Mouse (Mus musculus) forebrain, embryonic 16.5 days (tissue): ENCODE results near the gene Ppp1cc. TPM values are rescaled to one million over a fixed set of nuclear protein-coding genes. Genes with fewer than 3 reads are reported as not detected.
A peak's percentile ranks its signal among the peaks of the same experiment; 100 is the strongest.
"Not testable (repeated sequence)": the region's sequence is repeated elsewhere in the genome, so short reads cannot be mapped to it uniquely, and the experiment has no call there.

ENCODE experiments used
- ATAC-seq: fragments of 200-750 bp; cut with Nextera tagmentation; 2 replicates; pipeline ENCODE4 v1.8.0; 2017; ENCODE audit warnings: mild to moderate bottlenecking, moderate library complexity
- H3K27ac ChIP-seq: fragments of 300-500 bp; sonication (generic); 2 replicates; pipeline ENCODE4 v1.5.1; 2014; ENCODE audit warnings: low read length, control low read depth
- H3K27me3 ChIP-seq: fragments of 300-500 bp; sonication (generic); replicated peaks from 2 replicates; pipeline ENCODE4 v1.6.1; 2014; ENCODE audit warnings: low read length; ENCODE audit not compliant: control insufficient read depth, insufficient read depth
- H3K36me3 ChIP-seq: fragments of 300-500 bp; sonication (generic); 2 replicates; pipeline ENCODE4 v1.6.1; 2014; ENCODE audit not compliant: control insufficient read depth, insufficient read depth
- H3K4me1 ChIP-seq: fragments of 300-500 bp; sonication (generic); replicated peaks from 2 replicates; pipeline ENCODE4 v1.6.1; 2014; ENCODE audit warnings: low read length; ENCODE audit not compliant: control insufficient read depth, insufficient read depth
- H3K4me2 ChIP-seq: fragments of 300-500 bp; sonication (generic); 2 replicates; pipeline ENCODE4 v1.6.1; 2014; ENCODE audit warnings: mild to moderate bottlenecking, low read length, control low read depth
- H3K4me3 ChIP-seq: fragments of 300-500 bp; sonication (generic); replicated peaks from 2 replicates; pipeline ENCODE4 v1.5.1; 2014; ENCODE audit warnings: mild to moderate bottlenecking, low read length, control low read depth
- H3K9ac ChIP-seq: fragments of 300-500 bp; sonication (generic); replicated peaks from 2 replicates; pipeline ENCODE4 v1.6.1; 2014; ENCODE audit warnings: low read depth, low read length, control low read depth
- H3K9me3 ChIP-seq: fragments of 300-500 bp; sonication (generic); 2 replicates; pipeline ENCODE4 v1.6.1; 2016; ENCODE audit warnings: low read length; ENCODE audit not compliant: control insufficient read depth
- WGBS: fragments of 180-500 bp; shearing (Covaris S2); extraction: QIAGEN DNeasy Blood & Tissue Kit; methylation state at CpG from one replicate; pipeline ENCODE4 v1.1.7; 2014; 5-methylcytosine and 5-hydroxymethylcytosine counted together
- polyA plus RNA-seq: library from polyadenylated mRNA; unstranded; fragments of >200 nt; fragmentation: Nextera tagmentation; extraction: Ambion mirVana; gene quantifications from 2 replicates; pipeline ENCODE4 v1.2.1, GENCODE M21; 2015

Gene Ppp1cc
- polyA plus RNA-seq, 1 experiment from 2014 or later = 252 TPM

DNA sequence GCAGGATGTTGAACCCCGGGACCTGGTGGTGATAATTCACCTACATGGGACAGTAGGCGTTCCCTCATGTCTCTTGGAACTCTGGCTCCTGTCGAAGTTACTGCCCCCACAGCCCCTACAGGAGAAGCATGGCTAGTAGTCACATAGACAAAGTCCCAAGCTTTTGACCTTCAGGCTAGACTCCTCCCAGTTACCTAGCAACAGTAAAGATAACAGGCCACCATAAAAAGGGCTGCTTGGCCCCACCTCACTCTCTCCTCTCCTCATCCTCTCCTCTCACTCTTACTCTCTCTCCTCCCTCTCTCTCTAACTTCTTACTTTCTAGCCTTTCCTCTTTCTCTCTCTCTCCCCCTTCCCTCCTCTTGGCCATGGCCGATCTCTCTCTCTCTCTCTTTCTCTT is 42.8 kb downstream of the Ppp1cc start:
- no peak for ATAC-seq
- Histone ChIP-seq H3K4me2 (no peak overlapping the region), H3K9ac (no peak overlapping the region), H3K36me3 (no peaks in the 10 kb centered on the region), H3K27me3 (no peaks in the 10 kb centered on the region), H3K9me3 (no peaks in the 10 kb centered on the region), H3K4me1 (no peaks in the 10 kb centered on the region), H3K4me3 (no peak overlapping the region), H3K27ac (no peak overlapping the region)
- 96% methylated on average over 4 of the region's 4 CpGs for WGBS

DNA sequence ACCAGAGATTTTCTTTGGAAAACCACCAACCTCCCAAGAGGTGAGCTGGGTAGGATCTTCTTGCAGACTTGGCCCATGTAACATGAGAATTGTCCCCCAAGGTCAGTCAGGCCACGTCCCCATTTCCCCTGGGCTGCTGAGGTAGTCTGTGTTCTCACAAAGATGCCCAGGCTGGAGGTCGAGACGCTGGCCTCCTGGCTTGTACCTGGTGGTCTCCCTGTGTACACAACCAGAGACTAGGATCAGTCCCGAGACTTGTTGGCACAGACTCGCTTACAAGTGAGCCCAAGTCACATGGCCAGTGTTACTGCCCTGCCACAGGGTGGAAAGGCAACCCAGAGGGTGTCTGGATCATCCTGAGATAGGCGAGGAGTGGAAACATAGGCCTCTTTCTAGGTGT is 43.8 kb downstream of the Ppp1cc start:
- WGBS = 90% methylated on average over 6 of the region's 6 CpGs
- no peaks in the 10 kb centered on the region for H3K36me3 ChIP-seq
- no peak overlapping the region for H3K27ac ChIP-seq
- ATAC-seq = no peak
- H3K4me3 ChIP-seq = no peak overlapping the region
- no peaks in the 10 kb centered on the region for H3K27me3 ChIP-seq
- no peaks in the 10 kb centered on the region for H3K9me3 ChIP-seq
- no peak overlapping the region for H3K9ac ChIP-seq
- no peaks in the 10 kb centered on the region for H3K4me1 ChIP-seq
- no peak overlapping the region for H3K4me2 ChIP-seq

DNA sequence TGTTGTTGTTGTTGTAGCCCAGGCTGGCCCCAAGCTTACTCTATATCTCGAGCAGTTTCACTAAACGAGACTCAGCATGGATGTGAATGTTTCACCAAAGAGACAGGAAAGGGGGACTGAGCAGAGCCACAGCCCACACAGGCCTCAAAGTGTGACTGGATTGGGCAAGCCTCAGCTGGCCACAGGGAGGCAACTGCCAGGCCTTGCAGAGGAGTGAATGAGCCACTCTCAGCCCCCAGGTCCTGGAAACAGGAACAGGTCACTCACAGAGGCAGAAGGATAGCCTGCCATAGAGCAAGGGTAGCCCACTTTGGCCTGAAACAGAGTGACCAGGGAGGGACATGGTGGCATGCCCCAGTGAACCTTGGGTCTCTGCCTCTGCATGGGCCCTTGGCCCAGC is 46.1 kb downstream of the Ppp1cc start:
- H3K4me1 ChIP-seq = no peaks in the 10 kb centered on the region
- no peaks in the 10 kb centered on the region for H3K9me3 ChIP-seq
- no peak overlapping the region for H3K4me2 ChIP-seq
- no peak overlapping the region for H3K4me3 ChIP-seq
- H3K27ac ChIP-seq = no peak overlapping the region
- ATAC-seq = no peak
- WGBS = 81% methylated on average over 2 of the region's 2 CpGs
- H3K9ac ChIP-seq = no peak overlapping the region
- H3K27me3 ChIP-seq = no peaks in the 10 kb centered on the region
- H3K36me3 ChIP-seq = no peaks in the 10 kb centered on the region

DNA sequence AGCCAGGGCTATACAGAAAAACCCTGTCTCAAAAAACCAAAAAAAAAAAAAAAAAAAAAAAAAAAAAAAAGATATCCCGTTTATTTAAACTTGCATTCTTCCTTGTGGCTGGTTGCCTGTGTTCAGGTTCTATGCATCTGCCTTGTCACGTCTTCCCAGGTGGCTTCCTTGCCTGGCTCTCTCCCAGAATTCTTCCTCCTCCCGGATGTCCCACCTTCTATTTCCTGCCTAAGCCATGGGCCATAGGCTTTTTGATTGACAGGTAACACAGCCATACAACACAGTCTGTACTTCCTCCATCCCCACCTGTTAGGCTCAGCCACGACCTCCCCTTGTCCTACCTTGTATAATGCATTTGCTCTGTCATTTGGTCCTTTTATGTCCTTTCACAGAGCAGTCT is 48.4 kb downstream of the Ppp1cc start, which contains the start of gene Hvcn1:
Hvcn1 (plus strand) TSS at position 330 of the 400 bp plus-strand sequence.
- Histone ChIP-seq H3K36me3 (no peaks in the 10 kb centered on the region), H3K9ac (no peak within 1 kb of the TSS), H3K4me1 (0 out of 2 replicates have a peak, but pooled peaks cover 6% of the 10 kb centered on the region), H3K4me2 (no peak within 1 kb of the TSS), H3K9me3 (no peaks in the 10 kb centered on the region), H3K4me3 (no peak within 1 kb of the TSS), H3K27ac (no peak within 1 kb of the TSS), H3K27me3 (no peaks in the 10 kb centered on the region)
- ATAC-seq = no peak
- WGBS = 79% methylated on average over 4 of the region's 4 CpGs

DNA sequence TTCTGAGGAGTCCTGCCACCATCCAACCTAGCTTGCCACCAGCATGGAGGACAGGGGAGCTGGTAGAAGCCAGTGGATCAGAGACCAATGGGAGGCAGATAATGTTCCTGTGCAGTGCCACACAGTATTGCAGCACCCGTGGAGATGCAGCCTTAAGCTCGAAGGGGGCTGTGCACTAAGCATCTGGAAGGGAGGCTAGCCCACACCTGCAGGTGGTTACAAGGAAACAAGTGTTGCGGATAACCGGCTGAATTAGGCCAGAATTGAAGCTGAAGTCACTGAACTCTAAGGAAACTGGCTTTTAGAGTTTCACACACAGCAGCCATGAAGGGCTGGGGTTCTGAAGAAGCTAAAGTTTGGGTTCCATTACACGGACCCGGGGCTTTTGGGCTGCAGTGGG is 50.8 kb downstream of the Ppp1cc start:
- no peaks in the 10 kb centered on the region for H3K36me3 ChIP-seq
- no peak overlapping the region for H3K9ac ChIP-seq
- H3K27me3 ChIP-seq = no peaks in the 10 kb centered on the region
- WGBS = 45% methylated on average over 6 of the region's 6 CpGs
- no peak overlapping the region for H3K4me3 ChIP-seq
- no peak overlapping the region for H3K27ac ChIP-seq
- H3K9me3 ChIP-seq = no peaks in the 10 kb centered on the region
- no peak overlapping the region for H3K4me2 ChIP-seq
- ATAC-seq = no peak
- H3K4me1 ChIP-seq = 0 out of 2 replicates have a peak, but pooled peaks cover 6% of the 10 kb centered on the region

DNA sequence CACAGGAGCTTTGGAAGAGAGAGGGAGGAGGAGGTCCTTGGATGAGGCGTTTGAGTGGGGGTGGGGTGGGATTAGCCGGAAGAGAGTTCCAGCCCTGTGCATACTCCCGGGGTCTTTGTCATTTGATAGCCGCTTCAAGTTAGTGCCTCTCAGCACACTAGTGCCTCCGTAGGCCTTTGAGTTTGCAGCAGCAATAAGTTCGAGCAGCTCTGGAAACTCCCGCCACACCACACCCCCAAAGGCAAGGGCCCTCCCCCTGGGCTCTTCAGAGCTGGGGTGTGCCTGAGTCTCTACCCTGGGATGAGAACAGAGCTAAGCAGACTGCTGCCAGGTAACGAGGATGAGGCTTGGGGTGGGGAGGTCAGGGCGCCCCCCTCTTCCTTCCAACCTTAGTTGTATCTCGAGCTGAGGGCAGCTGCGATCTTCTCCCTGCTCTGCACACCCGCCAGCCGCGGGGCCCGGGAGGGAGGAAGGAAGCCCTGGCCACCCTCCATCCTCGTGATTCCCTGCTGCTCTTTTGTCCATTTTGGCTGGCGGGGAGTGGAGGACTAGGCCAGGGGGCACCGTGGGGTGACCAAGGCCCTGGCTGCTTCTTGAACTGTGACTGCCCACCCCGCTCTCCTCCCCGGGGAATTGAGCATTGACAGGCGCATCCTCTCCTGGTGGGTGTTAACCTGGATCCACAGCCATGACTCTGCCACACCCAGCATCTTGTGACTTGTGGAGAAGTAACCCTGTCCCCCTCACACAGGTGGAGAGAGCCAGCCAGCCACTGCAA is 51.7 kb downstream of the Ppp1cc start:
- no peaks in the 10 kb centered on the region for H3K36me3 ChIP-seq
- 0 out of 2 replicates have a peak, but pooled peaks cover 6% of the 10 kb centered on the region for H3K4me1 ChIP-seq
- no peak overlapping the region for H3K27ac ChIP-seq
- peak overlapping the region; percentile 45 for H3K4me2 ChIP-seq
- no peaks in the 10 kb centered on the region for H3K9me3 ChIP-seq
- no peaks in the 10 kb centered on the region for H3K27me3 ChIP-seq
- peak overlapping the region; percentile 8; the same call in 1 of the 2 replicates for H3K4me3 ChIP-seq
- 0 out of 2 replicates have a peak, but pooled peaks have one; percentile 26 for ATAC-seq
- peak overlapping the region; percentile 30; the same call in 1 of the 2 replicates for H3K9ac ChIP-seq
- 8% methylated on average over 17 of the region's 21 CpGs for WGBS

DNA sequence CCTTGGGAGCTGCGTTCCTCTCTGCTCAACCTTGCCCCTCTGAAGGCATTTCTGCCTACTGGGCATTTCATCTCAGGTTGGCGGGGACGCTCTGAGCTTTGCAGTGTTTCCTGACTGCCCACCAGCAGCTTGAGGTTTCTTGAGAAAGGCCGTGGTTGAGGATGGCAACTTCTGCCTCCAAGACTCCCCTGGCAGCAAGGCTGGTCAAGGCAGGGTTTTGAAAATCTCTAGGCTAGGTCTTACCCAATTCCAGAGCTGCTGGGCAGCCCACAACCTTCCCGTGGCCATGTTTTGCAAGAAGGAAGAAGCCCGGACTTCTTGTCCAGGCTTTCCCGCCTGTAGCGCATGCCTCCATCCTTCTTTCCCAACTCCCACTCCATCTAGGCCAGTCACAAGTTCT is 52.8 kb downstream of the Ppp1cc start:
- no peaks in the 10 kb centered on the region for H3K9me3 ChIP-seq
- no peak overlapping the region for H3K9ac ChIP-seq
- no peaks in the 10 kb centered on the region for H3K36me3 ChIP-seq
- no peak overlapping the region for H3K4me3 ChIP-seq
- H3K27ac ChIP-seq = no peak overlapping the region
- H3K4me2 ChIP-seq = no peak overlapping the region
- H3K4me1 ChIP-seq = 0 out of 2 replicates have a peak, but pooled peaks cover 6% of the 10 kb centered on the region
- ATAC-seq = no peak
- WGBS = 94% methylated on average over 8 of the region's 8 CpGs
- no peaks in the 10 kb centered on the region for H3K27me3 ChIP-seq

DNA sequence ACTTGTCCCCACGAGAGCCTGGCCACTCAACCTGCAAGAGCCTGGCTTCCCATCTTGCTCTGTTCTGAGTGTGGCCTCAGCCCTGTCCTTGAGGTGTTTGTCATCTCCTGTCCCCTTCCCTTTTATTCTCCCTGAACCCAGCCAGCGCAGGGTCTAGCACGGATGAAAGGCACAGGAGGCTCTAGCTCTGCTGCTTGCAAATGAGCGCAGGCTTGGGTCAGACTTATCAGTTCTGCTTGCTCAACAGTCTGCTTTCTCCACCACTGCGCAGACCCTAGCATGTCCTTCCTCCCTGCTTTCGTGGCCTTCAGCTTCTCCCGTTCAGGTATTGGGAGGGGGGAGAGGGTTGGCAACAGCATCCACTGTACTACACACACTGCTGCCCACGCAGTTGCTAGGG is 54.0 kb downstream of the Ppp1cc start:
- Histone ChIP-seq H3K4me1 (0 out of 2 replicates have a peak, but pooled peaks cover 6% of the 10 kb centered on the region), H3K9me3 (no peaks in the 10 kb centered on the region), H3K4me2 (no peak overlapping the region), H3K27me3 (no peaks in the 10 kb centered on the region), H3K36me3 (no peaks in the 10 kb centered on the region), H3K27ac (no peak overlapping the region), H3K9ac (no peak overlapping the region), H3K4me3 (no peak overlapping the region)
- 87% methylated on average over 8 of the region's 8 CpGs for WGBS
- ATAC-seq = no peak

DNA sequence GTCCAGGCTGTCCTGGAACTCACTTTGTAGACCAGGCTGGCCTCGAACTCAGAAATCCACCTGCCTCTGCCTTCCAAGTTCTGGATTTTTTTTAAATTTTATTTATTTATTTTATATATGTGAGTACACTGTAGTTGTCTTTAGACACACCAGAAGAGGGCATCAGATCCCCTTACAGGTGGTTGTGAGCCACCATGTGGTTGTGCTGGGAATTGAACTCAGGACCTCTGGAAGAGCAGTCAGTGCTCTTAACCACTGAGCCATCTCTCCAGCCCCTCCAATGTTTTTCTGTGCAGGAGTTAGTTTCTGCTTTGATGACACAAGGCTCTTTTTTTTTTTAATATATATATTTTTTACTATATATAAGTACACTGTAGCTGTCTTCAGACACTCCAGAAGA is 54.7 kb downstream of the Ppp1cc start:
- not testable (repeated sequence) for H3K4me3 ChIP-seq, H3K36me3 ChIP-seq, H3K9me3 ChIP-seq, H3K27ac ChIP-seq, H3K4me2 ChIP-seq, H3K27me3 ChIP-seq, H3K4me1 ChIP-seq, ATAC-seq, H3K9ac ChIP-seq
- WGBS = 87% methylated on average over 1 of the region's 1 CpGs
